Mouse (Mus musculus) naive thymus-derived CD4-positive, alpha-beta T cell, adult 2 months (primary cell): ENCODE data around the gene Ly6g6c.
"Not testable (repeated sequence)": the region's sequence is repeated elsewhere in the genome, so short reads cannot be mapped to it uniquely, and the experiment has no call there.

ENCODE experiments used
- DNase-seq: peaks from one replicate; pipeline ENCODE4 v3.0.0-alpha.2; 2011; ENCODE audit warnings: low read depth

The Ly6g6c gene

DNA sequence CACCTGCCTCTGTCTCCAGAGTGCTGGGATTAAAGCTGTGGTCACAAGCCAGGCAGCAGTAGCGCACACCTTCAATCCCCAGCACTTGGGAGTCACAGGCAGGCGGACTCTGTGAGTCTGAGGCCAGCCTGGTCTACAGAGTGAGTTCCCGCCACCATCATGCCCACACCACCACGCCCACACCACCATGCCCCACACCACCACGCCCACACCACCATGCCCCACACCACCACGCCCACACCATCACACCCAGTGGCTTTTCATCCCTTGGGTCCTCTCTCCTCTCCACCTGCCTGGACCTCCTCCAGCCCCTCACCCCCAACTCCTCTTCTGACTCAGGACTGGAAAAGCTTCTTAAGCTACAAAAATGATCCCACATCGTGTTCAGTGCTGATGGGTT, 33.3 kb upstream of the Ly6g6c start:
- DNase-seq = no peak

DNA sequence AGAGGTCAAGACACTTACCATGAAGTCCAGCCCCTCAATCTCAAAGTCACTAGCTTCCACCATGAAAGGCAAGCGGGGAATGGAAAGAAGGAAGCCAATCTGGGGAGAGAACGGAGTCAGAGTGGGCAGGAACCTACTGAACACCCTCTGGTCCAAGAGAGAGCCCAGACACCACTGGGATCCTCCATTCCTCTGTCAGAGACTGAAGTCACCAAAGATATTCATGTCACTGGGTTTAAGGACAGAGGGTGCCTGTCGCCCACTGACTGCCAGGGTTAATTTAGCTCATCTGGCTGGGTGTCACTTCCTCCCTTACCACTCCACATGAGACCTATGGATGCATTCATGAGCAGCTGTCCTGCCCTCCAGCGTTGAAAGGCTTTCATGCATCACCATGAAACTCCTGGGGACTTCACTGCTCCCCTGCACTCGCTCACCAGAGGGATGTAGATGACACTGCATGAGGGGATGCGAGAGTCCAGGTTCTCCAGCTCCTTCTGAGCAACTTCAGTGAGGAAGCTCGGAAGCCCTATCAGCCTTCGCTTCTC, 32.8 kb upstream of the Ly6g6c start:
- DNase-seq = no peak

DNA sequence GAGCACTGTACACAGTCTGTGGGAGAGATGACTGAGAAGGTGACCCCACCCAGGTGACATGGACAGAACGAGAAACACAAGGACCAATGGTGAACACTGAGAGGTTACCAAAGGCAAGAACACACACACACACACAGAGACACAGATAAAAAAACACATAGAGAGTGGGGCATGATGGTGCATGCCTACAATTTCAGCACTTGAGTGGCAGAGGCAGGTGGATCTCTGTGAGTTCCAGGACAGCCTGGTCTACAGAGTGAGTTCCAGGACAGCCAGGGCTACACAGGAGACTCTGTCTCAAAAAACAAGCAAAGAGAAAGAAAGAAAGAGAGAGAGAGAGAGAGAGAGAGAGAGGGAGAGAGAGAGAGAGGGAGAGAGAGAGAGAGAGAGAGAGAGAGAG, 31.5 kb upstream of the Ly6g6c start:
- not testable (repeated sequence) for DNase-seq

DNA sequence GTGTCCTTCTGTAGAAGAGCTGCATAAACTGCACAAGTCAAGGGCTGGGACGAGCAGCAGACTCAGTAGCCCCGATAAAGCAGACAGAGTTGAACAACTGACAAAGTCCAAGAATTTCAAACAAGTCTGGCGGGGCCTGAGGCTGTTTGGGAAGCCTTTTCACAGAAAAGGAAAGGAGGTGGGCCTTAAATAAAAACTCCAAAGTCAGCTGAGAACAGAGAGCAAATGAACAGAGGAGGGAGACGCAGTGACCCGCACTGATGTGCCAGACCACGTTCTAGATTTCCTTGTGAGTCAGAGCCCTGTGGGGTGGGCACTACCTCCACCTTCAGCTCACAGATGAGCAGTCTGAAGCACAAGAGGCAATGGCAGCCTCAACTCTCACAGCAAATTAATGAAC, 30.3 kb upstream of the Ly6g6c start:
- no peak for DNase-seq

DNA sequence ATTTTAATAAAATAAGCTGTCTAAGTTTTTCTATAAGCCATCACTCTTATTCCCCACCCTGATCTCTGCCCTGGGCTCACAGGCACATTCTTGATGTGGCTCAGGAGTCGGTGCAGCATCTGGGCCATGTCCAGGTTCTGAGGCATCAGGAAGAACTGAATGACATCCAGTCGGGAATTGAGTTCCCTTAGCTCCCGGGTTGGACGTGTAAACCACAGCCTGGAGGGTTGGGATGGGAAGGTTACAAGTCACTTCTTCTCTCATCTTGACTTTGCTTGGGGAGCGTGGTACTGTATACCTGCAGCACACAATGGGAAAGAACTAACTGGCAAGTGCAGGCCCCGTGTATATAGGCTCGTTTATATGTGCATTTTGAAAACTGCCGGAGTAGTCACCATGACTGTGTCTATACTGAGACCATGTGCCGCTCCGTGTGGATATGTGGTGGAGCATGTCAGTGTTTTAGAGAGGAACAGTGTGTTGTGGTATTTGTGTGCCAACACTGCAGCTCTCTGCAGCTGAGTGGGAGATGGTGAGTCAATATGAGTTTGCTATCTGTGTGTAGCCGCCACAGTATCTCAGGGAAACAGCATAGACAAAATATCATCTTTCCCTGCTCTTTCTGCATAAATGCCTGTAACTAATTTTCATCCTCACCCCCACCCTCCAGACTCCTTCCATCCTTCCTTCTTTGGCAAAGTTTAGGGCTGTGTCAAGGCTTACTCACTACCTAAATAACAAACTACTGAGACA, 25.9 kb upstream of the Ly6g6c start:
- DNase-seq = no peak

DNA sequence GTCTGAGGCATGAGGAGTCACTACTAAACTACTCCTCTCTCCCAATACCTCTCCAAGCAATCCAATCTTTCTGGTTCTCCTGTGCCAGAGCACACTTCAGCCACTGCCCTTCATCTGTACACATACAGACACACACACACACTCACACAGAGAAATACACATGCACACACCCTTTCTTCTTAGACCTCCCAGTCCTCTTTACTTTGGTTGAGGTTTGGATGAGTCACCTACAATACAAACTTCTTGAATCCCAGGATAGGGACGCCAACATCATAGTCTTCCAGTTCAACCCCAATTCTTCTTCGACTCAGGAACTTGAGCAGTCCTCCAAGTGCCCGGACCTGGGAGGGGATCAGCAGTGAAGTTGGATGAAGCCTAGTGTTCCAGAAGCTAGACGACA, 21.4 kb upstream of the Ly6g6c start:
- no peak for DNase-seq

DNA sequence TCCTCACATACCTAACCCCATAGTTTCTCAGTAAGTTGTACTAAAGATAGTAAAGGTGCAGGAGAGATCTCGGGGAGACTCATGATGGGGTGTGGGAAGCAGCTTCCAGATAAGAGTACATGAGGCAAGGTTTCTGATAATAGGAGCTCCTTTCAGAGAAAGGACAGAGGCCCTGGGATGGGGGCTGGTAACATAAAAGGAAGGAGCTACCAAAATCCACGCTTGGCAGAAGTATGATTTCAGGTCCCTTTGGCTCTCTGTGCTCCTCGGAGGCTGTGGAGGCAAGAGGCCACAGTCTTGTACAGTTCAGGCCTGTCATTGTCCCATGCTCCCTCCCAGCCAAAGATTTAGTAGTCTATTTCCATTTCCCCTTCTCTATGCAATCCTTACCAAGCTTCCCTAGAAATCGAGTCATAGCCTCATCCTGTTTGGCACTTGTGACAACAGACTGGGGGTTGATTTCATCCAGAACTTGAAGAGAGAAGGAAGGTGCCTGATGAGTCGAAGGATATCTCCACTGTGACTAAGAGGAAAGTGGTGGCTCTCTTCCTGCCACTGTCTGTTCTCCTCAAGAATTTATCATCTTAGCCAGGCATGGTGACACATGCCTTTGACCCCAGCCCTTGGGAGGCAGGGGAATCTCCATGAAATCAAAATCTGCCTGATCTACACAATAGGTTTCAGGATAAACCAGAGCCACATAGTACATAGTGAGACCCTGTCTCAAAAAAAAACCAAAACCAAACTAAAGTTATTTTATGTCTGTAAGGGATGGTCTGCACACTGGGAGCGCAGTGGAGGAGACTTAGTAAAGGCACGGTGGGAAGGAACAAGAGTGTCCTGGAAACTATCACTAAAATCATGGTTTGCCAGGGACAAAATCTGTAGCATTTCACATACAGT, 20.0 kb upstream of the Ly6g6c start:
- no peak for DNase-seq

DNA sequence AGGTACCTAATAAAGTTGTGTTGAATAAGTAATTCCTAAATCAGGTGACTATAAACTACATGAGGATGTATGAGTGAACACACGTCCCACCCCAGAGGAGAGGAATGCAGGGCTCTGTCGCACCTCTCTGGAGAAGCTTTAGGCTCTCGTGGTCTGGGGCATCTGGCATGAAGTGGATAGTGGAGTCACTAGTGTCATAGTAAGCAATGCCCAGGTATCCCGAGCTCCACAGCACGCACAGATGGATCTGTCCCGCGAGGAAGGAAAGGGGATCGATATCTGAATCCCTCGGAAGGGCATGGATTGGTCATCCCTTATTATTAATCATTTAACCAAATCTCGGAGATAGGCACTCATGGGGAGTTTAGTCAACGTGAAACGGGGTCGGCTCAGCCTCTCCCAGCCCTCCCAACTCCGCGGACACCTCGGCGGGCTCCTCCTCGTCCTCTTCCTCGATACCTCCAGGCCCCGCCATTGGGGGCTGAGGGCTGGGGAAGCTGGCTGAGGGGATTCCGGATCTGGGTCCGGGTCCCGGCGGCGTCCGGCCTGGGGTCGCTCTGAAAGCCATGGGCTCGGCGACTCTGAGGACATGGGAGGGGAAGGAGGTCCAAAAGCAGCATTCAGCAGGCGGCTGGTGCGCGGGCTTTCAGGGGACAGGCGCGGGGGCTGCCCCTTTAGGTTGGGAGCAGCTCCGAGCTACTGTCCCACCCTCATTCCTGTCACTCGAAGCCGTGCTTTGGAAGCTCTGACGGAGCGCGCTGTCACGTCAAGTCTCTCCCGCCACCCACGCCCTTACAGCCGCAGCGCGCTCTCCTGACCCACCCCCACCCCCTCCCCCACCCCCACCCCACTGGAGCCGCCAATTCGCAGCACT, 19.1 kb upstream of the Ly6g6c start:
- no peak for DNase-seq

DNA sequence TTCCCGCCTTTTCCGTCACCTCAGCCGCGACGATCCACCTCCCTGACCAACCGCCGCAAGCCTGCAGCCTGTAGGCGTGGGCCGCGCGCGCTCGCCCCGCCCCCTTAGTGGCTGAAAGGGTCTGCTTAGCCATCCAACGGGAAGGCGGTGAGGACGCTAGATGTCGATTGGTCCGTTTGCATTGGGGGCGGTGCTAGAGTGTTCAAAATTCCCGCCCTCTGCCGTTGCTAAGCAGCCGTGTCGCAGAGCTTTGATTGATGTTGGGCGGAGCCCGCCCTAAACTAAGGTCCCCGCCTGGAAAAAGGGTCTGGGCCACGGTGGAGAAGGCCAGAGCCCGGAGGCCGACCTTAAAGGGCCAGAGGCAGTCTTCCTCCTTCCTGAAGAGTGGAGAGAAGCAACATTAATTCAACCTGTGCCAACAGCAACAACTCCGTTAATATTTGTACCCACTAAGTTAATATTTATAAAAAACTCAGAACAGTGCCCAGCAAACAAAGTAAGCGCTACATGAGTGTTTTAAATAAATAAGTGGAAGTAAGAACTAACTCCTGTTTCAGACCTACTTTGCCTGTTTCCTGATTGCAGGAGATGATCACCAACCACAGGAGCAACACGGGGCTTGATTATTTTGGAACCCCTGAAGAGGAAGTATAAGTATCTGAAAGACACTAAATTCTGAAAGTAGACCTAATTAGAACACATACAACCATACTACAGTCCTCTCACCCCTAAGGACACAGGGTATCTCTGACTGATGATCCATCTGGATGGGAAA, 18.3 kb upstream of the Ly6g6c start, which contains the start of gene Msh5:
TSS of gene Msh5 (minus strand) at position 65 of the 775 bp plus-strand sequence.
- DNase-seq = peak; percentile 98

DNA sequence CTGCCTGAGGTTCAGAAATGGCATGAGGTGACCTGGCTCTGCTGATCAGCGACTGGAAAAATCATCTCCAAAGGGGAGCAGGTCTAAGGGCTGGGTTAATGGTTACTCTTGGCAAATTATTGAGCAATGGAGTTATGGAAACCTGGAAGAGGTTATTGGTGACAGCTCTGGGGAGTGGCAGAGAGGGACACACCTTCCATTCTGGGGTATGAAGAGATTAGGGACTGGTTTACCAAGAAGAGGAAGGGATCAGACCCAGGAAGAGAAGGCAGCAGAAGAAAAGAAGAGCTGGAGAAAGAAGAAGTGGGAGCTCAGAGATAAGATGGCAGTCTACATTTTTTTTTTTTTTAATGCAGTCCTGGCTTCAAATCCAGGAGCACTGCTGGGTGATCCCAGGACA, 17.5 kb upstream of the Ly6g6c start:
- DNase-seq = peak; percentile 27

DNA sequence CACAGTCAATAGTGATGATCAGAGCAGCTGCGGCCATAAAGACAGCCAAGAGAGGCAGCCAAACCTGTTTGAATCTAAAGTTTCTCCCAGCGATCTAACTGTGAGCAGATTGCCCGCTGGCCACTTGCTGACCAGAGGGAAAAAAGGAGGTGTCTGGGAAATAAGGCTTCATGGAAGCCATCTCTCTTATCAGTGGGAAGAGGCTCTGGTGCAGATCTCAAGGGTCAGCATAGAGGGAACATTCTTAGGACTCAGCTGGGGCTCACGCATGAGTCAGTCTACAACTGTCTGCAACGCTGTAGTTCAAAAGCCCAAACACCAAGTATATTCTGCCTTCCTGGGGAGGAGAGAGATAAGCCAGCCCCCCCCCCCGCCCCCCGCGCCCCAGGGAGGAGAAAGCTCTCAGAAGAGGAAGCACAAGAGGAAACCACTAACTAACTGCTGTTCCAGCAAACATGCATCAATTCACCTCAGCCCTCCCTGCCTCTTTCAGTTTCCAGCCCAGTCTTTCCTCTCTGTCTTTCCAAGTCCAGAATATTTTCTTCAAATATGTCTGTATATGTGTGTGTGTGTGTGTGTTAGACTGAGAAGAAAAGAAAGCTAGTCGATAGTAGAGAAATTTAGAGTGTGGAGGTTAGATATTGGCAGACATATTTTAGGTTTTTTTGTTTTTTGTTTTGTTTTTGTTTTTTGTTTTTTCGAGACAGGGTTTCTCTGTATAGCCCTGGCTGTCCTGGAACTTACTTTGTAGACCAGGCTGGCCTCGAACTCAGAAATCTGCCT, 16.8 kb upstream of the Ly6g6c start:
- peak; percentile 75 for DNase-seq

DNA sequence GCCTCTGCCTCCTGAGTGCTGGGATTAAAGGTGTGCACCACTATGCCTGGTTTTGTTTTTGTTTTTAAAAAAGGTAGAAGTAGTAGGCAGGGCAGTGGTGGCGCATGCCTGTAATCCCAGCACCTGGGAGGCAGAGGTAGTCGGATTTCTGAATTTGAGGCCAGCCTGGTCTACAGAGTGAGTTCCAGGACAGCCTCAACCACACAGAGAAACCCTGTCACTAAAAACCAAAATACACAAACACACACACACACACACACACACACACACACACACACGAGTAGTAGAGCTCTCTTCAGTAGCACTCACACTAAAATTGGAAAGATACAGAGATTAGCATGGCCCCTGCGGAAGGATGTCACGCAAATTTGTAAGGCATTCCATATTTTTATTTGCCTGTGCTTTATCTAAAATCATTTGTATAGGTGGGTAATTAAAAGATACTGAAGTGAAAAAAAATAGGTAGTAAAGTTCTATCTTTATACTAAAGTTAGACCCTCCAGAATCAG, 16.2 kb upstream of the Ly6g6c start:
- peak; percentile 31 for DNase-seq

DNA sequence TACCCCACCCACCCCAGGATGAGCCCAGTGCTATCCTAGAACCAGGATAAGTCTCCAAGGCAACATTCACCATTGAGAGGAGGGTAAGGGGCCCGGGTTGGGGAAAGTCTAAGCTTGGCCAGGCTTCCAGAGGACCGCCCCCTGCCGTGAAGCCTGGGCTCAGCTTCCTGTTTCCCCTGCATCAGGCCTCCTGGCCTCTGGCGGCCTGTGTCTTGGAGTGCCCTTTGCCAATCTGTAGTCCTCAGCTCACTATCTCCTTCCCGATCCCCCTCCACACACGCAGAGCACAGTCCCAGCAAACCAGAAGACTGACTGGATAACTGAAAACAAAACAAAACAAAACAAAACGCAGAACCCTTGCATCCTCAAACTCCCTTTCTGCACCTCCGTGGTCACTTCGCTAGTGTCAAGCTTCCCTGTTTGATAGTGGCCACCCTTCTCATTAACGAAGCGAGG, 15.6 kb upstream of the Ly6g6c start, which contains the start of gene Clic1:
TSS of gene Clic1 (plus strand) at position 406 of the 456 bp plus-strand sequence.
- peak; percentile 53 for DNase-seq

DNA sequence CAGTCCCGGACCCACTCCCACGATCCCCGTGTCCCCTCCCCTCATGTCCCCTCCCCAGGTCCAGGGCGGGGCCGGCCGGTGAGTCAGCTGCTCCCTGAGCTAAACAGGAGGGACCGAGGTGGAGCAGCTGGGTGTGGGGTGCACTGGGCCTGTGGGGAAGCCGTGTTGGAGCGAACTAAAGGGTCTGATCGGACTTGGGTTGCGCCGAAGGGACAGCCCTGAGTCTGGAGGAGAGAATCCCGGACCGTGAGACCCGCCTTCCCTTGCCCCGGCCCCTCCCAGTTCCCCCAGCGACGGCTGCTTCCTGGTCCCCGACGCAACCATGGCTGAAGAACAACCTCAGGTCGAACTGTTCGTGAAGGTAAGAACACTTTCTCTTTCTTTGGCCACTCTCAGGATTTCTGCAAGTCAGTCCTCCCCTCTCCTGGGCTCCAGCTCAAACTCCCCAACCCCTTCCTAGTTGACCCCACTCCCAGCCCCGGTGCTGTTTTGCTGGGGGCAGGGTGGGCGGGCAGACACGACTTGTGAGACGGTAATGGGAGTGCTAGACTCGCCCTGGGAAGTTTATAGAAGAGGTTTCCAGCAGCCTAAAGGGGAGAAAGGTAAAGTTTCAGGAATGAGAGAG, 14.9 kb upstream of the Ly6g6c start:
- DNase-seq = peak; percentile 70

DNA sequence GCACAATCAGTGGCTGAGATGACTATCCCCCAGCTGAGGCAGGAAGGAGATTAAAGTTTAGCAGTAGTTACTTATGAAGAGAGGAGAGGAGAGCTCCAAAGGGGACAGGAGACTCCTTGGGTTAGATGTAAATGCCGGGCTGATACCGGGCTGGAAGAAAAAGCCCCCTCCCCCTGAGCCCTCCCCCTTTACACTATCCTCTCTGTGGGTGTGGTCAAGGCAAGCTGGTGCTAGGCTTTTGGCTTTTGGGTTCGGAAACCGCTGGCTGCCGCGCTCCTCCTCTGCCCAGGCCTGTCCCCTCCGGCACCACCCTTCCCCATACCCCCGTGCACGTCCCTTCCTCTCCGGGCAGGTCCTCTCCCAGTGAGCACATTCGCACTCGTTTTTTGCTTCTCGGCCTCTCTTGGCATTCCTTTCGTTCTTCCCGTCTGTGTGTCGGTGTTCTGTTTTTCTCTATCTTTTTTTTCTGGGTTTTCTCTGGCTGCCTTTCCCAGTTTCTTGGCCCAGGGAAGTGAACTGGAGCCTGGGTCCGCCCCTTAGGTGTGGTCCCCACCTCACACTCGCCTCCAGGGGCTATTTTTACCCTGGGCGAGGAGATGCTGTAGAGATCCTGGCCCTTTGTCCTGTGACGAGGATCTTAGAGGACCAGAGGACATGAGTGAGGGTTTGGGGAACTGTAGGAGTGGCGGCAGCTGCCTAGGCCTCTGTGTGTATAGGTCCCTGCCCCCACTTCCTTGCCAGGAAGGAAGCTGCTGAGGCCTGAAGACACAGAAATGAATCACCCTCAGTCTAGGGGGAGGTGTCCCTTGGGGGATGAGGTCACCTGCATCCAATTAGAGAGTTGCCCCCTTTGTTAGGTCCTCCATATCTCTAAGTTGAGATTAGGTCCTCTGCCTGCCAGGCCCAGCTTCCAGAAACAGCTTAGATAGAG, 13.8 kb upstream of the Ly6g6c start:
- peak; percentile 80 for DNase-seq

DNA sequence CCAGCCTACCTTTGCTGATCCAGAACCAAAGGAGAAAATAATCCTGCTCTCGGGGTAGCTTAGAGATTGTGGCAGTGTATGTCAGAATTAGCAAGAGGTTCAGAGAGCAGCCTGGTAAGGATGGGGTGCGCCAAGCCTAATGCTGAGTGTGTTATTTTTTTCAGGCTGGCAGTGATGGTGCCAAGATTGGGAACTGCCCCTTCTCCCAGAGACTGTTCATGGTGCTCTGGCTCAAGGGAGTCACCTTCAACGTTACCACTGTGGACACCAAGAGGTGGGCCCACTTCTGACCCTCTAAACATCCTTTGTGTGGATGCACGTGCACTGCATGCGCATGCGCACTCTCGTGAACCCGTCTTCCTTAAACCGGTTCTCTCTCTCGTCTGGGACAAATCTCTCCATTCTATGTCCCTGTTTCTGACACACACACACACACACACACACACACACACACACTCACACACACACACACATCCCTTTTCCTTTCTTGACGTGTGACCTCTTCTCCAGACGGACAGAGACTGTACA, 12.9 kb upstream of the Ly6g6c start:
- DNase-seq = no peak

DNA sequence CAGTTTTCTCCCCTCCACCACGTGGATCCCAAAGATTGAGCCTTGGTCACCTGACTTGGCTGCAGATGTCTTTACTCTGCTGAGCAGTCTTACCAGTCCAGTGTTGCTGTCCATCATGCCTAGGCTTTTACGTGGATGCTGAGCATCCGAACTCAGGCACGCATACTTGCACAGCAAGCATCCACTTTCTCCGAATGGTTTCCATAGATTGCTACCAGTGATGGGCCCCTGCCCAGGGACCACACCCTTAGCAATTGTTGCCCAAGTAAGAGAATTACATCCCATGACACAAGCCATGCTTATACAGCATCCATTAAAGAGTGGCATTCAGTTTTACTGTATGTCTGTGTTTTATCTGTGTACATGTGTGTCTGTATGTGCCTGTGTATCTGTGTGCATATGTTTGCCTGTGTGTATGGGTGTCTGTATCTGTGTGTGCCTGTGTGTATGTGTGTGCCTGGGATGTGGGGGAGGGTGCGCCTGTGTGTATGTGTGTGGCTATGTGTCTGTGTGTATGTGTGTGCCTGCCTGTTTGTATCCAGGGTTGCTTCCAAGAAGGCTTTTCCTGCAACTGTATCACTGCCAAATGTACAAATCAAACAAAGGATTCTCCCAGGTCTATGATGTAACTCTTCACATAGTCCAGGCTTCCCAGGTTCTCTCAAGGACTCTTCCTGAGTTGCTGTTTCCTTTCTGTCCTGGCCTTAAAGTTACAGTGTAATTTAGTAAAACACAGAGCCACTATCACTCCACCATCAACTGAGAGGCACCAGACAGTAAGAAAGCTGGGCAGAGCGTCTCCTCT, 9.3 kb upstream of the Ly6g6c start:
- DNase-seq = no peak
